In genomic region chr1:62701065-62701921, GRCm38 (mm10) we compare ENCODE assay signal across 7 mouse cellular contexts. TPM values are rescaled to one million over a fixed set of nuclear protein-coding genes. Genes with fewer than 3 reads are reported as not detected.
DNase-seq lines count a peak whose midpoint lies in the region; ATAC-seq and TF ChIP-seq lines count a peak whose summit lies in the region.

No protein-coding gene starts in this region.

- no peak for TF ChIP-seq CTCF in Patski (IDR thresholded peaks at IDR 0.05)

- POLR2A ChIA-PET in Patski (lab: Charles Lee), result interaction anchor here (0.6 kb wide), 1 partner anchor 992 kb away, joined by 3 read pairs; no protein-coding TSS in a partner anchor

- CTCF ChIA-PET in Patski (lab: Charles Lee), result interaction anchor here (0.8 to 2.2 kb wide), 9 partner anchors 99 to 1513 kb away, joined by 3 to 12 read pairs (median 3); no protein-coding TSS in a partner anchor

- no peak overlapping the region for H3K4me2 ChIP-seq in liver, embryonic 16.5 days (ENCODE audit: low read depth, low read length)

- peak; percentile 37 for ATAC-seq in Patski
- peak; percentile 39; the same call in 1 of the 2 replicates for ATAC-seq in liver, embryonic 16.5 days (ENCODE audit: low read depth)

- no peaks in the 10 kb centered on the region for H3K27me3 ChIP-seq in Patski
- H3K27me3 ChIP-seq in liver, embryonic 16.5 days (ENCODE audit: control insufficient read depth, insufficient read depth, low read depth, low read length), result peaks cover 54% of the 10 kb centered on the region

- no peaks in the 10 kb centered on the region for H3K36me3 ChIP-seq in liver, embryonic 16.5 days (ENCODE audit: control insufficient read depth, insufficient read depth)

- in situ Hi-C loops in Patski (cut with MboI; ENCODE audit: low pct_unique_long_range_greater_than_20kb), result loop anchor here (5.0 to 10.0 kb wide), 5 partner anchors 231 to 1646 kb away; no protein-coding TSS in a partner anchor

- H3K27ac ChIP-seq in liver, embryonic 16.5 days (ENCODE audit: low read length), result no peak overlapping the region

- H3K9me3 ChIP-seq in liver, embryonic 16.5 days (replicated peaks; ENCODE audit: control insufficient read depth, low read length), result no peaks in the 10 kb centered on the region

- peak; percentile 28 for DNase-seq in CD4-positive helper T cell, adult 2 months (ENCODE audit: low read depth, low spot score)
- no peak for DNase-seq in Patski (ENCODE audit: low read depth, low spot score)
- peak; percentile 47 to 81 for DNase-seq in cerebellum, postnatal 4 days (ENCODE audit: low spot score in 2 of 2)
- DNase-seq in heart, adult 8-10 months (ENCODE audit: low spot score), result peak; percentile 93
- peak; percentile 90 for DNase-seq in kidney, postnatal 10 days
- peak; percentile 72 to 76 for DNase-seq in right cerebral cortex, adult 2 months (ENCODE audit: low spot score in 2 of 2)

- peaks cover 5% of the 10 kb centered on the region for H3K4me1 ChIP-seq in liver, embryonic 16.5 days (ENCODE audit: control insufficient read depth, low read depth, low read length)

- 22% methylated on average over 10 of the region's 10 CpGs for WGBS in liver, embryonic 16.5 days (ENCODE audit: insufficient replicate concordance)

- H3K9ac ChIP-seq in liver, embryonic 16.5 days (ENCODE audit: low read depth, low read length), result no peak overlapping the region

- no peak overlapping the region for H3K4me3 ChIP-seq in liver, embryonic 16.5 days (ENCODE audit: low read depth, low read length)

RNA-seq across cellular contexts. Expression of gene Nrp2, which starts 1.8 kb away (rescaled TPM):
- polyA plus RNA-seq in Patski (2021), result 80.4 TPM
- 10 to 100 TPM; 13.2 to 30.0 (median 26.7) TPM for total RNA-seq in heart, adult 8-10 months (2022)
- polyA plus RNA-seq in liver, embryonic 16.5 days (2015; fragmentation: Nextera tagmentation; extraction: Ambion mirVana), result 0.70 and 0.91 TPM in 2 replicates

Comparison
In these comparisons a context has a peak if more than half of its experiments do, and no peak if none do; other contexts are left out.
1. RNA of gene Nrp2, which starts 1.8 kb away (polyA plus RNA-seq): 80.4 TPM in Patski (single experiment); 0.70 to 0.91 TPM in liver, embryonic 16.5 days; every median in the first group is over 10 times any median in the second.